Mouse (Mus musculus): ENCODE results near the gene Eef1akmt3. TPM values are rescaled to one million over a fixed set of nuclear protein-coding genes. Genes with fewer than 3 reads are reported as not detected.
A peak's percentile ranks its signal among the peaks of the same experiment; 100 is the strongest.

Eef1akmt3 gene
- total RNA-seq, 2 experiments from 2014 or later: 0.27 to 0.43 TPM

DNA sequence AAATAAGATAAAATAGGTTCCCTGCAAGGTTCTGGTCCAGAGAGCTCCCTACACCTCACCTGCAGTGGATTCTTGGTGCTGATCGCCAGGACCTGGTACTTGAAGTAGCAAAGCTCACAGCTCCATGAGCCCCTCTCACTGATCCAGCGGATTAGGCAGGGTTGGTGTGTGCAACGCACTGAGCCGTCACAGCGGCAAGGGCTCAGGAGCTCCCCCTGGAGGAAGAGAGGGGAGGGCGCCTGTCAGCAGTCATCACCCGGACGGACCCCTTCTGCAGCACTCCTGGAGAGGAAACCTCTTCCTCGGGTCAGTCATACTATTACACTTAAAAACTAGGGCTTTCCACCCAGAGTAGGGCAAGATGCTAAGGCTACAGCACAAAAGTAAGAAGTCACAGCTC is 16.8 kb upstream of the Eef1akmt3 start:
- DNase-seq: peak; percentile 74
- intact Hi-C loops (cut with DNase I; ENCODE audit: low total_unique reads): no loop called here

DNA sequence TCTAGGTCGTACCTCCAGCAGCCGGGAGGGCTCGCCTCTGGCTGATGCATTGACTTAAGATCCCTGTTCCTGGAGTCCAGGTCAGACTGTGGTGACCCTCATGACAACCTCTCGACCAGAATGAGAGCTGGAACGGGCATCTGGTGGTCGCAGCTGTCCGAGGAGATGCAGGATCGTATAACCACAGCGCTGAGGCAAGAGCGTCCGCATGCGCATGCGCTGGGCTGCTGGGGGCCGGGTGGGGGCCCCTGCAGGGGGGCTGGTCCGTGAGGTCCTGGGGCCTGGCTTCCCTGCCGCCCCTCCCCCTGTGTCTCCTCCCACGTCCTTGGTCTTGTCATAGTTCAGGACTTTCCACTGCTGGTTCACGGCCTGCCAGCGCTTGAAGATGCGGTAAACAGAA is 15.2 kb upstream of the Eef1akmt3 start:
- intact Hi-C loops (cut with DNase I; ENCODE audit: low total_unique reads): no loop called here
- no peak for DNase-seq

DNA sequence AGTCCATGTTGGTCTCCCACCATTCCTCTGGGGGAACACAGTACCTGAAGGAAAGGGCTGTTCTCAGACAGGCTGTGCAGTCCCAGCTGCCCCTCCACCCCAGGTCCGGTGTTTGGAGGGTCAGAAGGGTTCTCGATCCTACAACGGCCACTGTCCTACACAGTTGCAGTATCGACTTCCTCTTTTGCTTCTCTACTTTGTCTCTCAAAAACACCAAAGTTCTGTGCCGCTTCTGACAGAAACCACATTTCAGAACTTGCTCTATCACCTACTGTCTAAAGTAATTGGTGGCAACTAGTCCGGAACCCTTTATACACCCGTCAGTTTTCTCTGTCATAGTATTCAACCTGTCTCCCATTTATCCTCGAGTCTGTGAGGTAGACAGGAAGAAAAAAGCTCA is 14.1 kb upstream of the Eef1akmt3 start:
- intact Hi-C loops (cut with DNase I; ENCODE audit: low total_unique reads): no loop called here
- DNase-seq: no peak

DNA sequence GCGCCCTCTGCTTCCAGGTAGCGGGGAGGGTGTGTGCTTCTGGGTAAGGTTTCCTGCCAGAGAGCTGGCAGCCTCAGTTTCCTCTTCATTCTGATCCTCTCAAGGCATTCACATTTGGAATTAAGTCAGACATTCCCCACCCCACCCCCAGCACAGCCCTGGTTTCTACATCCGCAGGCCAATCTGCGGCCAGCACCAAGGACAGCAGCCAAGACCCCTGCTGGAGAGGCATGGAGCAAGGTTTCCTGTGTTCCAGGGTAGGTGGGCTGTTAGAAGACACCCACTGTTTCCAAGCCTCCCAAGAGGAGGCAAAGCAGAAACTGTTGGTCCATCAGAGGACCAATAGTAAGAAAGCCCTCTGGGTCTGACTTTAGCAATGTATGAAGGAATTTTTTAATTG is 13.3 kb upstream of the Eef1akmt3 start:
- DNase-seq: no peak
- intact Hi-C loops (cut with DNase I; ENCODE audit: low total_unique reads): no loop called here

DNA sequence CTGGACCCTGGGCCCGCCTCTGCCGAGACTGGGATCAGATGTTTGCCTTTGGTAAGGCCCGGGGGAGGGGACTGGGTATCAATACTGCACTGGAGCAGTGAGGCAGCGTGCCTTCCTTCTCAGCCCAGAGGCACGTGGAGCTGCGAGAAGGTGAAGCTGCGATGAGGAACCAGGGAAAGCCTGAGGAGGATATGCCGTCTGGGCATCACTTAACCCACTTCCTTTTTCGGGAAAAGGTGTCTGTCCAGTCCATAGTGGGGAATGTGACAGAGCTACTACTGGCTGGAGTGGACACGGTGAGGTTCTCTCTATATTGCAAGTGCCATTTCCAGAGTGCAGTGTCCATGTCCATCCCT is 8.8 kb upstream of the Eef1akmt3 start:
- intact Hi-C loops (cut with DNase I; ENCODE audit: low total_unique reads): no loop called here
- no peak for DNase-seq

DNA sequence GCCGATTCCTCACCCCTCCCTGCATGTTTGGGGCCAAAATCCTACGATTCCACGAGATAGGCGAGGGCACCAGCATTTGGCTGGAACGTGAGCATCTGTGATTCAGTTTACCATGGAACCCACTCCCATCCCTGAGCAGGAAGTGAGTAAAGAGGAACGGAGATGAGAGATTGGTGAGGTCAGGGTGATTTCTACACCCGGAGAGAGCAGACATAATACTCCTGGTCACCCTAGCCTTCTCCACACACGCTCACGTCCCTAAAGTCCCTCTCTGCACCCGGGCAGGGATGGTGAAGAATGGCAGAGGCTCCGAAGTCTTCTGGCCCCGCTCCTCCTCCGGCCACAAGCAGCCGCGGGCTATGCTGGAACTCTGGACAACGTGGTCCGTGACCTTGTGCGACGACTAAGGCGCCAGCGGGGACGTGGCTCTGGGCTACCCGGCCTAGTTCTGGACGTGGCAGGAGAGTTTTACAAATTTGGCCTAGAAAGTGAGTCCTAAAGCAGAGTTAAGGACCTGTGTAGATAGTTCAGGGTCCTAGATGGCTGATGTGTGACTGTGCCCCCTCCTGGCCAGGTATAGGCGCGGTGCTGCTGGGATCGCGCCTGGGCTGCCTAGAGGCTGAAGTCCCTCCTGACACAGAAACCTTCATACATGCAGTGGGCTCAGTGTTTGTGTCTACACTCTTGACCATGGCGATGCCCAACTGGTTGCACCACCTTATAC is 8.2 kb upstream of the Eef1akmt3 start:
- intact Hi-C loops (cut with DNase I; ENCODE audit: low total_unique reads): no loop called here
- DNase-seq: no peak

DNA sequence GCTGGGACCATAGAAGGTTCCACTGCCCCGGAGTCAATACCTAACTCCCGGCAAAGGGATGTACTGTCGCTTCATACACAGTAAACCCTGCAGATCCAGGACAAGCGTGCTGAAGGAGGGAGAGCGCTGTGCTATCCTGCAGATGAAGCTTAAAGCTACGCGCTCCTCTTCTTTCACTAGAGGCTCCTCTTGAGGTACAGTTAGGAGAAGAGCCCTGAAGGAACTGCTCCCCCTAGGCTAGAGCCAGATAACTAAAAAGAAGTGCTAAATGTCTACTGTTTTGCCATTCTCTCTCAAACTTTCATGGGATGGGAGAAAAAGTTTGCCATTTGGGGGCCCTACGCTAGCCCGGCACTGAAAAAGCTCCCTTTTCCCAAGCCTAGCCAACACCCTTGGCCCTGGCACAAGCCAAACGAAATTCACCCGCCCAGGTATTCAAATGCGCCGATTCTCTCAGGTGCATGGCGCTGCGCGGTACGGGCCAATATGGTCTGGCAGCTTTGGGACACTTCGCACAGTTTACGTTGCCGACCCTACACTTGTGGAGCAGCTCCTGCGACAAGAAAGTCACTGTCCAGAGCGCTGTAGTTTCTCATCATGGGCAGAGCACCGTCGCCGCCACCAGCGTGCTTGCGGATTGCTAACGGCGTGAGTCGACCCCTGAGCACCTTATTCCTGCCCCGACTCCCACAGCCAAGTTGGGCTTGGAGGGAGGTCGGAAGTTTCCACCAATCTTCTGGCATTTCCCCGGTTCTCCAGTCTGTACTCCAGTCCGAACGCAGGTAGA is 7.5 kb upstream of the Eef1akmt3 start:
- DNase-seq: no peak
- intact Hi-C loops (cut with DNase I; ENCODE audit: low total_unique reads): no loop called here

DNA sequence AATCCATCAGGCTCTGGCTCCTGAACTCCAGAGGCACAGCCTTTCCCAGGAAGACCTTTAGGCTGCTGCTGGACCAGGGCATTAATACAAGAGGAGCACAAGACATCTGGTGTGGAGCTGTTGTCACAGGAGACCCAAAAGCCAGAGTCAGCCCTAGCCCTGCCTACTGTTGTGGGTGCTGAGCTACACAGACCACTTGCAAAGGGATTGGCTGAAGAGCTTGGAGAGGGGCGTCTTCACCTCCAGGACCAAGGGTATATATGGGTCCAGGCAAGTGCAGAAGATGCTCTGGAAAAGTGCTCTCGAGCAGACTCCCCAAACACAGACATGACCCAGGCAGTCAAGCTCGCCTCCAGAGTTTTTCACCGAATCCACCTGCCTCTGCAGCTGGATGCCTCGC is 6.6 kb upstream of the Eef1akmt3 start, which contains the start of gene Cyp27b1:
TSS of gene Cyp27b1 (plus strand) at position 297 of the 400 bp plus-strand sequence.
- intact Hi-C loops (cut with DNase I; ENCODE audit: low total_unique reads): no loop called here
- no peak for DNase-seq

DNA sequence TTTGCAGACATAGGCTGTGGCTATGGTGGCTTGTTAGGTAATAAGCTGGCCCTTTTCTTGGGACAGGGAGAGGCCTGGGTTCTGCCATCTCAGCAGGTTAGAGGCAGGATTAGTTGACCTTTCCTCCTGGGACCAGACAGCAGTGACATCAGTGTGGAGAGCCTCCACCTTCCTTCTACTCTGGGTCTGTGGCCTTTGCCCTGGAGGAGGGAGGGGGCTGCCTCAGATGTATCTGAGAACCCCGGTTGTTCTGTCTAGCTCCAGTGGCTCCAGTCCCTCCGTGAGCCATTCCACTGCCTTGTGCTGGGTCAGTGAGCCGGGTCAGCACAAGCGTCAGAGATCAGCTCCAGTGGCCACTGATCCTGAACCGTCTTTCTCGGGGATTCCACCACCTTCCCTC is 1.9 kb upstream of the Eef1akmt3 start:
- intact Hi-C loops (cut with DNase I; ENCODE audit: low total_unique reads): no loop called here
- DNase-seq: no peak

DNA sequence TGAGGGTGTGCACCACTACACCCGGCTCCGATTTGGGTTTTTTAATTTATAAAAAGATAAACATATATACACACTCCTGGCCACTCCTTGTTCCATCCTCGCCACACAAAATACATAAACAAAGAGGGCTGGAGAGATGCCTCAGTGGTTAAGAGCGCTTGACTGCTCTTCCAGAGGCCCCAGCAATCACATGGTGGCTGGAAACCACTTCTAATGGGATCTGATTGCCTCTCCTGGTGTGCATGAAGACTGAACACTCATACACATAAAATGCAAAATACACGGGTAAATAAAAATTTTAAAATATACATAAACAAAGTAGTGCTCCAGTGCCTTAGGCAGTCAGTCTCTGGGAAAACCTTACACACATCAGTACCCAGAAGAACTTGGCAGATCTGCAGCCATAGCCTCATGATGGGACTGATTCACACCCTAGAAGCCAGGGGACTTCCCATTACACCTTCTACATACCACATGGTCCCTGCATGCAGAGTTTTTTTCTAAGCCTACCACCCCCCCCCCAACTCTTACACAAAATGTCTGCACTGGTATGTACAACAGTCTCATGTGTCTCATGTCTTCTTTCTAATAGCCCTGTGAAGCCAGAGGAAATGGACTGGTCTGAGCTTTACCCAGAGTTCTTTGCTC is 1.3 kb upstream of the Eef1akmt3 start:
- intact Hi-C loops (cut with DNase I; ENCODE audit: low total_unique reads): no loop called here
- no peak for DNase-seq

DNA sequence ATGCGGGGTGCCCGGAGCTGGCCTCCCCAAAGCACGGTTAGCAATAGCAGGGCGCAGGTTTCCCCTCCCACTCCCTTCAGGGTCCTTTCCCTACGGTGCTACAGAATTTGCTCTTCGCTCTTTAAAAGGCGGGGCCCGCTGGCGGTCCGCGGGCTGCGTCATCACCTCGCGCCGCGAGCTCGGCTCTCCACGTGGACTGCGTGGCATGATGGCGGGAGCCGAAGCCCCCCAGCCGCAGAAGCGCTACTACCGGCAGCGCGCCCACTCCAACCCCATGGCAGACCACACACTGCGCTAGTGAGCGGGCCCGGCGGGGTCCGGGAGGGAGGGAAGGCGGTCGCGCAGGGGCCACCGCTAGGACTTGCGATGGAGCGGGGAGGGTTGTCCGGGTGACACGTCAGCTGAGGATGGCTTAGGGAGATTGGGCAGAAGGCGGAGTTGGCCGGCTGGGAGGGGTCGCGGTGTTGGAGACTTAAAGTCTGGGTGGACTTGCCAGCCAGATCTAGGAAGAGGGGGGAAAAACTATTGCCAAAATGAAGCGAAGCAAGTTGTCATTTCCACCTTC is 543 bp upstream of the Eef1akmt3 start:
- DNase-seq: peak; percentile 87
- intact Hi-C loops (cut with DNase I; ENCODE audit: low total_unique reads): no loop called here

DNA sequence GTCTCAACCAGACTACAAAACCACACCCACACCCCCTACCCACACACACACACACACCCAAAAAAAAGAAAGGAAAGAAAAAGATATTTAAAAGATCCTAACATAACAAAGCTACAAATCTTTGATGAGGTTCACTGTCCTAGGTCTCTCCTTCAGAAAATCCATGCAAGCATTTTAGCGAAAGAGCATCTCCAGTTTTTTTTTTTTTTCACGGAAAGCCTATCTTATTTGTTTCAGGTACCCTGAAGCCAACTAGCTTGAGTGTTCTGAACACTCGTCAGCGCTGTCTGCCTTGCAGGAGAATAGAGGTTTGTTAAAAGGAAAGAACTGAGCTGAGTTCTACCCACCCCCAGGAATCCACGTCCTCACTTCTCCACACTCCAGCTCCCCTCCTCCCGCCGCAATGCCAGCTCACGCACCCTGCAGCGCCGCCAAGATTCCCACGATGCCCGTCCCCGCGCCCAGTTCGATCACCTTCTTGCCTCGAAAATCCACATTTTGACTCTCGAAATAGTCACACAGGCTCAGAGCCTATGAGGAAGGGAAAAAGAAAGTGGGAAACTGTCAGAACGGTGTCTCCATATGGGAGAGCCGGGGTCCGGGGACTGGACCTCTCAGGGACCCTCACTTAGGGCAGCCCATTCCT is 621 bp downstream of the Eef1akmt3 start:
- intact Hi-C loops (cut with DNase I; ENCODE audit: low total_unique reads): no loop called here
- DNase-seq: no peak

DNA sequence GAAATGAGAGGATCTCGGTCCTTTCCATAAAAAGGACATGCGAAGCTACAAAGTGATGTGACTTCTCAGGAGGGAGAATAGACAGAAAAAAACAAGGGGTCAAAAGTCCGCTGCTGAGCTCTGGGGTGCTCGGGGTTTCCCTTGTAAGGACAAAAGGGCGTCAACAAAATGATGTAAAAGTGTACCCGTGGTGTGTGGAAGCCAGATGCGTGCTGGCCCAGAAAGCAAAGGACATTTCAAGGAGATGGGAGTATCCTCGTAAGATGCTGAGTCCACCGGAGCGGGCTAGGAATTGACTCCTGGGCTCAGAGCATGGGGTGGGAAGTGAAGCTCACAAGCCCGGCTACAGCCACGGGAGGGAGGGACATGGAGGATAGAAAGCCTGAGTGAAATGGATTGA is 3.7 kb downstream of the Eef1akmt3 start:
- intact Hi-C loops (cut with DNase I; ENCODE audit: low total_unique reads): no loop called here
- no peak for DNase-seq

DNA sequence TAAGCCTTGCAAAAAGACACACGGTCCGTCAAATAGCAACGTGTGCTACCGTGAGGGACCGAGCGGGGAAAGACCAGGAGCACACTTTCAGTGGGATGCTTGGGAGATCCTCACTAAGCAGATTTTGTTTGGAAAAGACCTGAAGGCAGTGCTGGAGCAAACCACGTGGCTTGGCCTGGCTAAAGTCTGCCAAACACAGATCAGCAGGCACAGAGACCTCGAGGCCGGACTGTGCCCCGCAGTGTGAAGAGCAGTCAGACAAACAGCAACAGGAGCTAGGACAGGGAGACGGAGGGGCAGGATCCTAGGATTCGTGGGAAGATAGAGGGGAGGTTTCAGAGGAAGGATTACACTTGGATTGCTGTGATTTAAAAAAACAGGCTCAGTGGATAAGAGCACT is 5.0 kb downstream of the Eef1akmt3 start:
- intact Hi-C loops (cut with DNase I; ENCODE audit: low total_unique reads): no loop called here
- no peak for DNase-seq

DNA sequence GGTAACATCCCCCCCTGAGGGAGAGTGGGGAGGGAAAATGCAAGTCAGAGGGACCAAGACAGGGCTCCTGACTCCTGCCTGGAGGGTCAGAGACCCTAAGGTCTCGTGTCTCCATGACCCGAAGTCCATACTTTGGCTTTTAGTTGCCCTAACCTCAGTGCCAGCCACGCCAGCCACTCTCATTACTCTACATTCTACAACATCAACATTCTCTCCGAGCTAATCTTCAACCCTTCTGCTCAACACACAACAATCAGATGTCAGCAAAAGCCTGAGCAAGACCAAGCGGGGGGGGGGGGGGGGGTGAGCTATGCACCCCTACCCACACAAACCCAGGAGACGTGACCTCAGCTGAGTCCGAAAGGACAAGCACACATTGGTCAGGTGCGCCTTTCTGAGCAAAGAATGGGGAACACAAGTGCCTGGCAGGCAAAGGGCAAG is 8.0 kb downstream of the Eef1akmt3 start:
- DNase-seq: no peak
- intact Hi-C loops (cut with DNase I; ENCODE audit: low total_unique reads): loop anchor here (2.0 kb wide), 1 partner anchor 117 kb away; no protein-coding TSS in a partner anchor

DNA sequence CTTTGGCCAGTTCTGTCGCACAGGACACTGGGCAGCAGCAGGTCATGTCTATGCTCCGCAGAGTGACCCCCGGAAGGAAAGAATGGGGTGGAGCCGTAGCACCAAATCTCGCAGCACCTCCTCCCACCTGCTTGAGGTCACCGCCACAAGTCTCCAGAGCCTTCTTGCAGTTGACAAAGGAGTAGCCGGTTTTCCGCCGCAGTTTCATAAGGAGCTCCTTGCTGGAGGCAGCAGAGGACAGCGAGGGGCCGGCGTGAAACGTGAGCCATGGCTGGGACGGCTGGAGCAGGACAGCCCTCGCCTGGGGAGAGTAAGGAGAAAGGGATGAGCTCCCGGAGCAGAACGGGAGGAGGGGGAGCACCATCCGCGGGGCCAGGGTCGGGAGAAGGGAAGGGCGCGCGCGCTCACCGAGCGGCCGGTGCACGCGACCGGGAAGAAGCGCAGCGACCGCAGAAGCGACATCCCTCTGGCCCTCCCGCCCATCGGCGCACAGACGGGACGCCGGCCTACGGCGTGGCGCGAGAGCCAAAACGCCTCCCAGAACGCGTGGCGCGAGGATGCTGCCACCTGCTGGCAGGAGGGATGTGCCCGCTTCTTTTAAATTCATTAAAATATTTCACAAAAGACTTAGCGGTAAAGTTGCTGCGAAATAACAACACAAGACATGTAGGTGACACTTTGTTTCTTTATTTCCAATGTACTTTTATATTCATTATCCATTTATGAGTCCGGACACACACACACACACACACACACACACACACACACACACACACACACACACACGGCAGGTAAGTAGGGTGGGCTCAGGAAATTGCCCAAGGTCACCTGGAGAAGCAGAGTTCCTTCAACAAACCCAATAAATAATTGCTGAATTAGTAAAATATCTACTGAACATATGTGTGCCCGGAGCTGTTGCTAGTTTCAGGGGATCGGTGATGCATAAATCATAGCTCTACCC is 10.7 kb downstream of the Eef1akmt3 start, which contains the start of gene Tsfm:
TSS of gene Tsfm (minus strand) at position 505 of the 961 bp plus-strand sequence.
- DNase-seq: peak; percentile 94
- intact Hi-C loops (cut with DNase I; ENCODE audit: low total_unique reads): no loop called here

DNA sequence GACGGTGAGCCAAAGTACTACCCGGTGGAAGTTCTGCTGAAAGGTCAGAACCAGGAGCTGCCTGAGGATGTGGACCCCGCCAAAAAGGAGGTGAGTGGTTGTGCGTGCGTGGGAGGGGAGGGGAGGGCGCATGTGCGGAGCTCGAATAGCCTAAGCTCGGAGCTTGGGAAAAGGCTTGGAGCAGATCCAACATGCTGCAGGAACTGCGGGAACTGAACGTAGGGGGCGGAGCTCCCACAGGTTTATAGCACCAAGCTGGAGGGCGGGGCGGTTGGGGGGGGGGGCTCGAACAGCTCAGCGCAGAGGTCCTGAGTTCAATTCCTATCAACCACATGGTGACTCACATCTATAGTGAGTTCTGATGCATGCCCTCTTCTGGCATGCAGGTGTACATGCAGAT is 22.9 kb downstream of the Eef1akmt3 start:
- intact Hi-C loops (cut with DNase I; ENCODE audit: low total_unique reads): no loop called here

DNA sequence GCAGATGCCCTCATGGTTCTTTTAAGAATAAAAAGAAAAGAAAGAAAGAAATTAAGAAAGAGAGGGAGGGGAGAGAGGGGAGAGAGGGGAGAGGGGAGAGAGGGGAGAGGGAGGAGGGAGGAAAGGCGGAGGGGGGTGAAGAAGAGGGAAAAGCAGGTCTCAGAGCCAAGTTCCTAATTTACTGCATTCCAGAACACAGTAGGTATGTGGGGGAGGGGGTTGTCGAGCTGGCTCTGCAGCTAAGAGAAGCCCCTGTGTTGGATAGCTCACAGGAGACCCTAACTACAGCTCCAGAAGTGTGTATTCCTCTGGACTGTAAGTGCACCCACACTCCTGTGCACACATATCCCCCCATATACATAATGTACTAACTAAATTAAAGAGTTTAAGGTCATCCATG is 24.2 kb downstream of the Eef1akmt3 start:
- DNase-seq: no peak
- intact Hi-C loops (cut with DNase I; ENCODE audit: low total_unique reads): no loop called here

More for the DNA sequence above, 22.9 kb downstream of the Eef1akmt3 start:
- no peak for DNase-seq

DNA sequence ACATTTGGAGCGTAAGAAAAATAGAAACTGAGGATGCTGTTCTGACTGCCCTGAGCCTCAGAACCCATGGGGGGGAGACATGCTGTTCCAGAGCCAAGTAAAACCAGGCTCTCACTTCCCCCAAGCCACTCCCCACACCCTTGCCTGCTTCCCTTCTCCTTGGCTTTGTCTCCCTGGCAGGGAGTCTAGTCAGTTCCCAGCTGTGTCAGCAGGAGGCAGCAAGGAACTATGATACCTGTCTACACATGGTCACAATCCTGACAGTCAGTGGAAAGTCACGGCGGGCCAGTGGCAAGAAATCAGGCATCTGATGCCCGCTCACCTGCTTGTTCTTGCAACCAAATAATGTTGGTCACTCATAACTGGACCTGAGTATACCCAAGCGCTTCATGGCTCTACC is 24.8 kb downstream of the Eef1akmt3 start:
- intact Hi-C loops (cut with DNase I; ENCODE audit: low total_unique reads): no loop called here
- DNase-seq: no peak

Measured in gastrocnemius, postnatal 14 days (tissue).